Mouse (Mus musculus) gastrocnemius, postnatal 4 days (tissue): Measurements from ENCODE around the gene Slc6a4. TPM values are rescaled to one million over a fixed set of nuclear protein-coding genes. Genes with fewer than 3 reads are reported as not detected.

Experiments used
- DNase-seq, 2 experiments: peaks; one replicate each; pipeline ENCODE4 v3.0.0; 2021 to 2022; ENCODE audit warnings: low spot score in 2 of 2, mixed read lengths in 2 of 2
- long read RNA-seq, 2 experiments: library from polyadenylated mRNA; stranded (forward); transcript quantifications; one replicate each; pipeline ENCODE4 v2.0.0; 2021
- total RNA-seq, 2 experiments: library from RNA; stranded (reverse); gene quantifications; 2 replicates each; pipeline ENCODE4 v1.2.3; 2021

Slc6a4 gene
- total RNA-seq = 1 to 10 TPM; 1.5 to 2.9 TPM
- long read RNA-seq, experiment 1, partial matches to known transcripts = 0 of 2 reads
- long read RNA-seq, experiment 1, other reads (novel, unspliced or antisense) = 0 of 2 reads
- long read RNA-seq, experiment 2, partial matches to known transcripts = 0 of 2 reads
- long read RNA-seq, experiment 2, other reads (novel, unspliced or antisense) = 1 of 2 reads

DNA sequence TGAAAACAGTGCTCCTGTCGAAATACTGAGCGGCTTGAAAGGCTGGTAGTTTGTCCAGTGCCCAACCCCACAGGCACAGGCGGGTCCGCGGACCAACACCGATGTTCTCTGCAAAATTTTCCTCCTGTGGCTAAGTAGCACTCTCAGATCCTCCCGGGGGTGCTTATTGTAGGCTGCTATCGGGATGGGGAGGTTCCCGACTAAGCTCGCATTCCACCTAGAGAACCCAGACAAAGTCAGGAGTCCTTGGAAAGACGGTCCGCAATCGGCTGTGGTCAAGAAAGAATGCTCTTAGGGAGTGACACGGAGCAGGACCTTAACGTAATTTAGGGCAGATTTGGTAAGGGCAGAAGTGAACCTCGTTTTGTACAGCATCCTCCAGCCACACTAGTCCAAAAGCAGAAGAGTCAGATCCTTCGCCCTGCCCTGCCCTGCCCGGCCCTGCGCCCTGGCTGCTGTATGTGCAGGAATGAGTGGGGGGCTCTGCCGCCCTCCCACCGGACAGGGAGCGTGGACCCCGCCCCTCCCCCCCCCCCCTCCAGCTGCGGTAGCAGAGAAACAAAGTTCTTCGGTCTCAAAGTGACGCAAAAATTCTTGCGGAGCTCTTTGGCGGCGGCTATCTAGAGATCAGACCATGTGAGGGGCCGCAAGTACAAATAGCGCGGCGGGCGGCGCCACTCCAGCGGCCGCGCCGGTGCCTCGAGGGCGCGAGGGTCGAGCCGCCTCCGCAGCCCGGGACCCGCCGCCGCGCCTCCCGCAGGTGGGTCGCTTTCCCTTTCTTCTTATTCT is at the start of gene Slc6a4:
Gene Slc6a4 (plus strand): TSS at position 688 of the 789 bp plus-strand sequence.
- DNase-seq = no peak

DNA sequence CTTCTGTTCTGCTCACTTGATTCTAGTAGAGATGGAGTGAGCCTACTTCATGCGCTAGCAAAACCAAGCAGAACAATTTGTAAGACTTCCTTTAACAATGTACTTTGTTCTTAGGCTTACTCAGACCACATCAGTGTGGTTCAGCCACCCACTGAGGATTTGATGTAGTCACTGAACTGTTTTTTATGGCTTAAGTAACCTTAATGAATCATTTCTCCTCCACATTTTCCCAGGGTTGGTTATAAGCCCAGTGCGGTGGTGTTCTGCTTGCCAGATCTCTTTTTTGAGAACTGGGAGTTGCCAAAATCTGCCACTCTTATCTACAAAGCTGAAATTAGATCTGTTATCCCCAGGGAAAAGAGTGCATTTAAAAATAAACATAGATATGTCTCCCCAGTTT is 44.9 kb upstream of the Slc6a4 start:
- DNase-seq = no peak

DNA sequence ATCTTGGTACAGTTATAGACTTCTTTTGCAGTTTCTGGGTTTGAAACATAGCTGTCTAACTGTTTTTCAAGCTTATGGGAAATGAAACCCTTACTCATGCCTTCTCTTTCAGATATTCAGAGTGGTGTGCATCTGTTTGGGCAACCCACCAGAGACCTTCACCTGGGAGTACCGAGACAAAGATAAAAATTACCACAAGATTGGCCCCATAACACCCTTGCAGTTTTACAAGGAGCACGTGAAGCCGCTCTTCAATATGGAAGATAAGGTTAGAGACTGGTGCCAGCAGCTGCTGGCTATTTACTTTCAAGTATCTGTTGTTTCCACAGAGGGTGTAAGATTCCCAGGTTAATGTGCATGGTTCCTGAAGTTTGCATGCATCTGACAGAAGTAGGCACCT is 32.7 kb upstream of the Slc6a4 start:
- DNase-seq = no peak

DNA sequence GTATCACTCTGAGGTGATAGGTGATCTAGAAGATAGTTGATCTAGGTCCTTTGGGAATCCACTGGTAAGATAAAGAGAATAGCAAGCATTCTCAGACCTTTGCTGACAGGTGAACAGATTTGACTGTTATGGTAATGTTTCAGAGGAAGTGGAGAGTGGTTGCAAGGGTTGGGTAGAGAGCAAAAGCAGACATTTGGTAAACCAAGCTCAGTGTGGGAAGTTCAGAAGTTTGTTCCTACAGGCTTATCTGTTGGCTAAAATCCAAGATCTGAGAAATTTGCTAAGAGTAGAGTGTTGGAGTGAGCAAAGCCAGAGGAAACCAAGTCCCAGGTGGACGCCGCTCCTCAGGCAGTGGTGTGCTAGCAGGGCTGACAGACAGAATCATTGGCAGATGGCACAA is 28.1 kb upstream of the Slc6a4 start:
- no peak for DNase-seq

DNA sequence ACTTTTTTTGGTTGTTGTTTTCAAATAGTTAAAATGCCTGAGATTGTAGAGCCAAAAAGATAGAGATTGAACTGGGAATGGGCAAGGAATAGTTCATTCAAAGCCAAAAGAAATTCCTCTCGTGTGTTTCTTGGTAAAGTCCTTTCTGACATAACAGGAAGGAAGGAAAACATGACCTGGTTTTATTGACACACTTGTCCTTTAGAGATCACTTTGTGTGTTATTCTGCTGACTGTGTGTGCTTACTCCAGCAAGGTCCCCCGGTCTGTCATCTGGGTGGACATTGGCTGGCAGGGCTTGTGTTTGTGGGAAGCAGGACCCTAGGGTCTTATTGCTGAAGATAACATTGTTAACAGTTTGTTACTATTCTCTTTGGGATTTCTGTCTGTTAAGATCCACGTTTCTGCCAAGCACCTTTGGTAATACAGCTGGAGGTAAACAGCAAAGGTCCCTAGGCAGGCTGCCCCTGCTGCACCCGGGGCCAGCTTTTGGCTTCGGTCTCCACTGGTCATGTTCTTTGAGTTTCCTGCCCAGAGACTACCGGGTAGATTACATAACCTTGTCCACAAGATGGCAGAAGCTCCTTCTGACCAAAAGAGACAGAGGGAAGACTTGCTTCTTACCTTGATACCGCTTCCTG is 23.6 kb upstream of the Slc6a4 start:
- DNase-seq = no peak

DNA sequence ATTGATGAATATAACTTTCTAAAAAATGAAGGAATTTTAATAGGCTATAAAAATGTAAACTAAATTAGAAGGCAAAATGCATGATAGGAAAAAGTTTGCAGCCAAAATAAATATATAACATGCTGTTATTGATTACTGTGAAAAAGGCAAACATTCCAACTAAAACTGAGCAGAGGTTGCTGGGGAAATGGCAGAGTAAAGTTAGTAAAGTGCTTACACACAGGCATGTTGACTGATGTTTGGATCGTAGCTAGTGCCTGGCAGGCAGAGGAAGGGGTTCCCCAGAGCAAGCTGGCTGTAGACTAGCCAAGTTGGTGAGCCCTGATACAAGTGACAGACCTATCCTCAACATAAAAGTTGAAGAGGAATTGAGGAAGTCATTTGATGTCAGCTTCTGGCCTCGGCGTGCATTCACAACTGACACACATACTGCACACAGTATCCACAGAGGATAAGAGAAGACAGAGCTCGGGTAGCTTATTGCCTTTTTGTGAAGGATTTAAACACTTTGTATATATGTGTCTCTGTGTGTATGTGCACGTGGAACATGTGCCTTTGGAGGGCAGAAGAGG is 16.7 kb upstream of the Slc6a4 start:
- no peak for DNase-seq

DNA sequence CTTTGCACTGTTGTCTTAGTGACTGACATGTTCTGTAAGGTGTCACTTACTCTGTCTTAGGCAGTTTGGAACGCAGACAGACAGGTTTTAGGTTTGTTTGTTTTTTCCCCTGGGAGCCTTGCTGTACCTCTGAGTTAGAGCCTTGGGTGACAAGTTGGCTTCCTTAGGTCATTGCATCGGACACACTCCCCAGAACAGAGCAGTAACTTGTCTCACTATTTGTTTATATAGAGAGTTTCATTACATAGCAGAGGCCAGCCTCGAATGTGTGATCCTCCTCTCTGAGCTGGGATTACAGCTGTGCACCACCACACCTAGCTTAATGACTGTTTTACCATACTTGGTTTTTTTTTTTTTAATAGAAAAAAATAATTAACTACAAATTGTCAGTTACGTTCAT is 16.0 kb upstream of the Slc6a4 start:
- no peak for DNase-seq

DNA sequence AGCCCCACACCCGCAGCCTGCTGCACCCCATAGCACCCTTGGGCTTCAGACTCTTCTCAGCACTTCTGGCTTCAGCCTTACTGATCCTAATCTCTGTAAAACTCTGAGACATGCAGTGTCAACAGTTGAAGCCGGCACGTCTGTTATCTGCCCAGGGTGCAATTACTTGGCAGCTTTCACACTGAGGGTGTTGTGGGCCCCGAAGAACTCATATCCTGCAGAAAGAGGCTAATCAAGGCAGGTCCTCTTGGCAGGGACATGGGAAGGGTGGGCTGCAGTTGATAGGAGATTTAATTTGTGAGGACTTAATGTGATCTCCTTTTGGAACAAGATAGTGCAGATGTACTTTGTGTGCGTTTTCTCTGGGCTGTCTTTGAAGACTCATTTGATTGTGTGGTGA is 14.8 kb upstream of the Slc6a4 start:
- no peak for DNase-seq

DNA sequence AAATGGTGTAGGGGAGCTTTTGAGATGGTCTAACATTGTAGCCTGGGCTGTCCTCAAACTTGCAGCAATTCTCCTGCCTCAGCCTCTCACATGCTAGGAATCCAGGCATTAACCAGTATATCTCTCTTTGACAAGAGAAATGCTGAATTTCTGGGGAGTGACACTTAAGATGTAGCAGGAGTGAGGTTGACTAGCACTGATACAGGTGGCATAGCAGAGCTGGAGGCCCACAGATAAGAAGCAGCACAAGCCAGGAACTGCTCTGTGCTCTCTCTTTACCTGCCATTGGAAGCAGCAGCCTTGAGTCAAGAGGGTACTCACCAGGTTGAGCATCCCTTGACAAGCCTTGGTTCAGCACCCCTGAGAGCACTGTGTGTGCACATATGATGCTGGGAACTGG is 14.2 kb upstream of the Slc6a4 start:
- DNase-seq = no peak

DNA sequence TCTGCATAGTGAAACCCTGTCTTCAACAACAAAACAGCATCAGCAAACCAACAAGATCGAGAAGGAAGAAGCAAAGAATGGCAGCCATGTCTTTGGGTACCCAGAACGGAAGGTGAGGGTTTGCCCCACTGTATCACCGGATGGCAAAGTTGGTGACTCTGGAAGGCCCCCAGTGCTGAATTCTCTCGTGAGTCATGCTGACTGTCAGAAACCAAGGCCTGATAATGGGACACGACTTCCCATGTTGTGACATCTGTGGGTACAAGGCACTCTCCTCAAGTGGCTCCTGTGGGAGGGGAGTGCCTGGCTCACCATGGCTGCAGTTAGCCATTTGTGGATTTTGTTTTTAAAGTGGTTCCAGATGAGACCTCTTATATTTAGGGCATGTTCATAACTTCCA is 7.6 kb upstream of the Slc6a4 start:
- DNase-seq = no peak

DNA sequence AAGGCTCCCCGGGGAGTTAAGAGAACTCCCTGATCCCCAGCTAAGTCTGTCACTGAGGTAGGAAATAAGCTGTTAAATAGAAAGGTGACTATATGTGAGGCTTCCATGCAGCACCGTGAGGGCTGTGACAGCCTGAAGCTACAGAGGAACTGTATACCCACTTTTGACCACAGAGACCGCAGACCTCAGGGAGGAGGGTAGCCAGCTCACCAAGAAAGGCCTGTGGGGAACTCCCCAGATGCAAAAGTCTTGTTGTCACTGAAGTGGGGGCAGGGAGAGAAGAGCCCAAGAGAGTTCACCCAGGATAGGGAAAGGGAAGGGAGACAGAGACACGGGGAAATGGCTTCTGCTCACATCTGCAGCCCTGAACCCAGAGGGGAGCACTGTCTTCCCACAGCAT is 5.5 kb upstream of the Slc6a4 start:
- DNase-seq = no peak

DNA sequence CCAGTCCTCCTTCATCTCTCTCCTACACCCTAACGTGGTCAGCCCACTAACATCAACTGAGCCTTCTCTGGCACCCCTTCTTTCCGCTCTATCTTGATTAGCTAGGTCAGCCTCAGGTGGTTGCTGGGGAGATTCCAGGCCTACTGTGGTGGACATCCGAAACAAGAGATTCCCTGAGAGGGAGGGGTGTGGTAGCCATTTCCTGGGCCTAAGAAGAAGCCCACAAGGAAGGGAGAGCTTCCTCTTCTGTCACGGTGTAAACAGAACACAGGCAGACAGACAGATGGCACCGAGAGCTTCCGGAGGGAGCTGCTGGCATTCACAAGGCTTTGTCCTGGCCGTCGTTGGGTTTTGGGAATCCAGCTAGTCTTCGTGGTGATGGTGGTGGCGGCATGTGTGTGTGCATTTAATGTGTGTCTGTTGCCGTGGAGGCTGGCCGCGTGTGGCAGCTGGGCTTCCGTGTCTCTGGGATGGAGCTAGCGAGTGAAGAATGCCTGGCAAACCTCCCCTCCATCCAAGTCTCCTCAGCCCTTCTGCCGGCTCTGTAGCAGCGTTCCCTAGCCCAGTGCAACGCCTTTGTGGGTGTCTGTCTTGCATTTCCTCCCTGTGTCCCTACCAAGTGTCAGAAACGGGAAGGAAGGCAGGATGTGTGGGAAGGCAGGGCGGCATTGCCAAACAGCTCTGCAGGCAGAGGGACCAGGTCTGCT is 2.3 kb upstream of the Slc6a4 start:
- no peak for DNase-seq

DNA sequence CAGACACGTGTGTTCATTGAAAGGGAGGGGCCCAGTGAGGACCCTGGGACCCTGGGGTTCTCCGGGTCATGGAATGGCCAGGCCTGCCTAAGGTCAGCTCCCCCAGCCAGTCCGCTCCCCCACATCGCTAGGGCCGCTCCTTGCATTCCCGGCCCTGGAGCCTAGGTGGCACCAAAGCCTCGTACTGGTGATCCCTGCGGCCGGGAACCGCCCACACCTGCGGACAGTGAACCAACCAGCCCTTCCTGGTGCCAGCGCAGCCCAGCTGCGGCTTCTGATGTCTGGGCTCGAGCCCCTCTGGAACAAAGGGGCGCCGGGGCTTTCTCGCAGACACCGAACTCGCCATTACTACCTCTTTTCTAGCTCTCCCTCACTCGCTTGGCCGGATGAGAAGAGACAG is 1.1 kb upstream of the Slc6a4 start:
- peak; percentile 56 to 64 for DNase-seq

DNA sequence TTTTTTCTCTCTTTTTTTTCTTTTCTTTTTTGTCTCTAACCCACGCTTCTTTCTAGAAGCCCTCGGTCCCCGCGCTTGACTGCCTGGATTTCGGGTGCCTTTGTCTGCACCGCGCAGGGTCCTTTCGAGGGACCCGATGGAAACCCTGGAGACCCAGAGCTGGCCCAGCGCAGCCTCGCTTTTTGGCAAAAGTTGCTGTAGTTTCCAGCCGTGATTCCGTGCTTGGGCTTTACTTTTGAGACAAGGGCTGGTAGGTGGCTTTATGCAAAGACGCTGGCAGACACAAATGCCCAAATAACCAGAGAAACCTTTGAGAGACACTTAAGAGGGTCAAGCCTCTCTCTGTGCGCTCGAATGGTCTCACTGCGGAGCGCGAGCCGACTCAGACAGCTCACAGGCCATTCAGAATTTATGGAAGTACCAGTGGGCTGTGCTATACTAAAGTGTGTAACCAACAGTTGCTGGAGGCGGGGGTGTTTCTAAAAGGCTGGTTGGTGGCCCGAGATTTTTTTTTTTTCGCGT is 363 bp downstream of the Slc6a4 start:
- DNase-seq = no peak

DNA sequence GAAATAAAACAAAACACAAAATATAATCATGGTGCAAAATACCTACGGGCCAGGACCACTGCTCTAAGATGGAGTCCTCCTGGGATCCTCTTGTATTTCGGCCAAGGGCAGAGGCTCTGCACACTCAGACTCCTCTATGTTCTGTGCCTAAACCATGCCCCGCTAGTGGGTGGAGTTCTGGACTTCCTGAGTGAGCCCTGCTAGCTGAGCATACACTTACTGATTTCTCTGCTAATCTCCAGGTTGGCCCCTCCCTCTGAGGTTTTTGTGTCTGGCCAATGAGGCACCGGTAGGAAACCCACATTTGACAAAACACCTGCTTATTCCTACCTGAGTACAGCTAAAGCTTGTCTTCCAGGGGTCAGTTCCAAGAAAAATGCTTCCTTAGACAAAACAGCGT is 2.3 kb downstream of the Slc6a4 start:
- DNase-seq = no peak

DNA sequence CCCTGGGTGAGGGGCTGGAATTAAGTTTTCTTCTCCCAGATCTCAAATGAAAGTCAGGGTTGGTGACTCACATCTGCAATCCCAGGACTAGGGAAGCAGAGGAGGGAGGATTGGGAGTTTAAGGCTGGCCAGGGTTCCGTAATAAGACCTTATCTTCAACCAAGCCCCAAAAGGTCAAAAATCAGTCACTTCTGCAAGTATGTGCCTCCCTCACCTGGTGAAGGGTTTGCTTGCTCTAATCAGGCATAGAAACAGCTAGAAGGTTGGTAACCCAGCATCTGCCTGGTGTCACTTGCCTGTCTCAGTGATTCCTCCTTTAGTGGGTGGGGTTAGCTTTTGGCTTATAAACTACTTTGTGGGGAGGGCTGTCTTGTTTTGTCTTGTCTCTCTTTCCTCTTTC is 4.0 kb downstream of the Slc6a4 start:
- no peak for DNase-seq

DNA sequence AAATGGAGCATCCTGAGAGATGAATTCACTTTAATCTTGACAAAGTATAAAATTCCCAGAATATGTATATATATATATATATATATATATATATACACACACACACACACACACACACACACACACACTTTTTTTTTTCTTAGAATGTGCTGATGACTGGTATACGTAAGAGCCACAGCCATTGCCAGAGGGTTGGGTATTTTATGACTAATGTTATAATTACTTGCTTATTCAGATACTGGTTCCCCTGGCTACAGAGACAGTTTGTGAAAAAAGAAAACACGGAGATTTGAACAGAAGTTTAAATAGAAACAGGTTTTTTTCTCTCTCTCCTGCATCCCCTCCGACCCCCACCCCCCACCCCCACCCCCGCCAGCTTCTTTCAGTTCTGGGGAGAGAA is 7.5 kb downstream of the Slc6a4 start:
- no peak for DNase-seq

DNA sequence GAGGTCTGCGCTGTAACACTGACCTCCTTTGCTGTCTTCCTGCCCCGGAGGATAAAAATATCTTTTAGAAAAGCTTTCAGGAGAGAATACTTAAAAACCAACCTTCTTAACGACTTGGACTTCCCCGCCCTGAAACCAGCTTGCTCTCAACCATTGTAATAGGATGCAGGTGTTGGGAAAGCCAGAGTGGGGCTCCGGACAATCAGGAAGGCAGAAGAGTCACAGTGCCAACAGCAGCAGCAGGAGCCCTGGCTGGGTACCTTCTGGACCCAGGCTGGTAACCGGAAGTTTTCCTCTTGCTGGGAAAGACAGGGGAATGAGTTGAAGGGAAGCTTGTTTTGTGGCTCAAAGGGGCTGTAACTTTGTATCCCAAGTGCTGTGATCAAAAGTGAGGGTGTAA is 8.2 kb downstream of the Slc6a4 start:
- DNase-seq = no peak

DNA sequence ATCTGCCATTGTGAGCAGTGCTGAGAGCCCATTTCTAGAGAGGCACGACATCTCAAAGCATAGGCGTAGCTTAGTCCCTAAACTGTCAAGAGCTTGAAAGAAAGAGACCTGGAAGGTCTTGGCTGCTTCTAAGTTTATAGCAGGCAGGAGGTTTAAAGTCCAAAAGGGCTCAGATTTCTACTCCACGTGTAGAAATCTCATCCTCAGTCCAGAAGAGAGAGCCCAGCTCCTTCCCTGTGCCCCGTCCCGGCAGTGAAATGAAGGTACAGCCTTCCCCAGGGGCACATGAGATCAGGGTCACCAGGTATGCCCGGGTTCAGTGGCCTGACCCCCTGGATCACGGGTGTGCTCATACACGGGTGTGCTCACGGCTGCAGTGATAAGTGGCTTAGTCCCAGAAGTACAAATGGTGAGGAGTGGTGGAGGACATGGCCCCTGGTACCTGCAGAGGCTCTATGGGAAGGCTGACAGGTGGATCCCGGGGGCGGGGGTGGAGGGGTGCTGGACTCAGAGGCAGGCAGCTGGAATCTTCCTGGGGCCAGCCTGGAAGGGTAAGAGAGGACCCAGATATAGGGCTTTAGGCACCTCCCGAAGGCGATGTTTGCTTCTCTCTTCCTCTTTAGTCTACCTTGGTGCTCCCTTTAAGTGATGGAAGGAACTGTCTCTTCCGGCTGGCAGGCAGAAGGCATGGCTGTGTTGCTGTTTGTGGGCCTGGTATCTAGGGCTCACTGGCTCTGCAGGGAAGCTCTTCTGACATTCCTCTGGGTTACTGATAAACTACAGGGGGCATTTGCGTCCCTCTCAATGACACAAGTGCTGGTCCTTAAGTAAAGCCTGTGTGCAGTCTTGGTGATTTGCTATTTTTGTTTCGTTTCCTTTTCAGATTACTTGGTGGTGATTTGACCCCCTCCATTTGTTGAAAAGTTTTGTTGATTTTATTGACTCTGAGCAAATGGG is 10.9 kb downstream of the Slc6a4 start:
- DNase-seq = no peak

DNA sequence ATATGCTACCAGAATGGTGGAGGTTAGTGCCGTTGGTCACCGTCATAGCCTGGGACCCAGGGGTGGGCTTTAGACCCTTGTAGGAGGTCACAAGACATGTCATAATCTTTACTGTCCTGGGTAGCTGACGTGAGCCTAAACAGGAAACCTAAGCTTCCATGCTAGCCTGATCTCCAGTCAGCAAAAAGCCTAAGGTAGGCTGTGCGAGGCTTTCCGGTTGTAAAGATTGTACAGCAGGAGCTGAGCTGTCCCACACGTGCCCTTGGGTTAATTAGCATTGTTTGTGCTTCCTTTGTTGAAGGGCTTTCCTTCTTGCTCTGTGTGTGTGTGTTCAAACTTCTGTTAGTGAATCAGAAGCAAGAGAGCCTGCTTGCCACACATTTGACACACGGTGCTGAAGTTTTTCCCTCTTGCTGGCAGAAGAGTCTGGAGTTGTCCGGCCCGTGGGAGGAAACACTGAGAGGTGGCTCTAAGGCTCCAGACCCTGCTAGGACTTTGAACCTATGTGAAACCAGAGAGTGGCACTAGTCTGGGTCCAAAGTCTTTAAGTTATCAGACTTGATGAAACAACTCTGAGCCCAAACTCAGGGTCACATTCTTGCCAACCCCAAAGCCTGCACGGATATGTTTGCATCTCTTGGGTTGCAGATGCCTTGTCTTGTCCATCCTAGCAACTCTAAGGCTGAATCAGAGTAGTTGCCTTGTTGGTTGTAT is 12.5 kb downstream of the Slc6a4 start:
- no peak for DNase-seq
